Mouse (Mus musculus) layer of hippocampus, adult 2 months (tissue): ENCODE measurements around the gene Trim3. TPM values are rescaled to one million over a fixed set of nuclear protein-coding genes. Genes with fewer than 3 reads are reported as not detected.
A peak's percentile ranks its signal among the peaks of the same experiment; 100 is the strongest.

Experiments
- DNase-seq, 2 experiments: peaks; one replicate each; pipeline ENCODE4 v3.0.0; 2022; ENCODE audit warnings: low spot score in 2 of 2
- H3K27ac ChIP-seq: fragments of 200-600 bp; 2 replicates; pipeline ENCODE4 v1.8.1; 2022
- H3K4me3 ChIP-seq: fragments of 200-600 bp; 2 replicates; pipeline ENCODE4 v1.8.1; 2022; ENCODE audit warnings: mild to moderate bottlenecking
- CTCF ChIP-seq: fragments of 200-600 bp; conservative IDR thresholded peaks from 2 replicates; pipeline ENCODE4 v1.8.1; 2022; ENCODE audit warnings: antibody characterized with exemption, mild to moderate bottlenecking, moderate library complexity
- total RNA-seq, 2 experiments: library from RNA; stranded (reverse); gene quantifications; 2 replicates each; pipeline ENCODE4 v1.2.3; 2021

Trim3 gene
- total RNA-seq, 2 experiments from 2014 or later, result 140 to 142 TPM

DNA sequence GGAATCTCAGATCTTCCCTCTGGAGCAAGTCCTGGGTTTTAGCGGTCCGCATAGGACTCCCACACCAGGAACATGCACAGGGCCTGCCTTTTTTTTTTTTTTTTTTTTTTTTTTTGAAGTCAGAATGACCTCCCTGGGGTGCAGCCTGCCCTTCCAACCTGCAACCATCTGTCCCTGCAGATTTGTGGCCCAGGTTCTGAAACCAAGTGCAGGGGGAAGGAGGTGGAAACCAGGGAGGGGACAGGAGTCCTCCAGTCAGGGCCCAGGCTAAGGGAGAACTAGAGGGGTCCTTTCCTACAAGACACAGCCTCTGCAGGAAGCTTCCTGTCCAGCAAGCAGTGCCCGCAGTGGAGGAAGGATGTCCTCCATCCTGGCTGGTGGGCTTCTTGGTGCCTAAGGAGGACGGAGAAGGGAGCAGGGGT, 809 bp downstream of the Trim3 start:
- DNase-seq, result no peak
- peak overlapping the region; percentile 97 for H3K27ac ChIP-seq
- no peak for TF ChIP-seq CTCF
- H3K4me3 ChIP-seq, result peak overlapping the region; percentile 89

DNA sequence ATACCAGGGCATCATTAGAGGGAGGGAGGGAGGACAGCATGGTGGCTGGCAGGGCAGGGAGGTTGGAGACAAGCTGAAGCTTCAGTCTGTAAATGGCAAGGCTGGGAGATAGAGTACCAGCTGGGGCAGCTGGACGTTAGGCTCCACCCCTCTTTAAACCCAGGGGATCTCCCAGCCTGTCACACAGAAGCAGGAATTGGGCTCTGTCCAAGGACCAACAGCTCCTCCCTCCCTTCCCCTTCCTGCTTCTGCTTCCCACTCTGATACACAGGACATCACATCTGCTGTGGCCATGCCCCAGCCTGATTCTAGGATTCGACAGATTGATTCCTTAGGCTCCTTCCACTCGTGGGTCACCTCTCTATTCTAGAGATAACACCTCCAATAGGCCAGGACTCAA, 4.7 kb downstream of the Trim3 start:
- Histone ChIP-seq H3K27ac (peak overlapping the region; percentile 75), H3K4me3 (peak overlapping the region; percentile 1; the same call in 1 of the 2 replicates)
- no peak for TF ChIP-seq CTCF
- peak; percentile 34 to 60 for DNase-seq

DNA sequence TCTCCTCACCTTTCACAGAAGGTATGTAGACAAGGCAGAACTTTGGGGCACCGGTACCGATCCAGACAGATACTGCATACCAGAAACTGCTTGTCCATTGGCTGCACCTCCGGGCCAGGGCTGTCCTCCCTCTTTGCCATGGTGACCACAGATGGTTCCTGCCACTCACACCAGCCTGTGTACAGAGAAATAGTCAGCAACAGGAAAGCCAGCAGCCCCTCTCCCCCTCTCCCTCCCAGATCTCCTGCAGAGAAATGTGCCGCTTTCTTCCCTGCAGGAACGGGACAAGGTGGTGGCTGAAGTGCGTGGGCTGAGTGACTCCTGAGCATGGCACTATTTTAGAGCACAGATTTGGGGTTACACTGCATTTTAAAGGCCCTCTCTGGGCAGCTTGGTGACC, 8.0 kb downstream of the Trim3 start:
- no peak for DNase-seq
- H3K4me3 ChIP-seq, result no peak overlapping the region
- TF ChIP-seq CTCF, result no peak
- H3K27ac ChIP-seq, result no peak overlapping the region

DNA sequence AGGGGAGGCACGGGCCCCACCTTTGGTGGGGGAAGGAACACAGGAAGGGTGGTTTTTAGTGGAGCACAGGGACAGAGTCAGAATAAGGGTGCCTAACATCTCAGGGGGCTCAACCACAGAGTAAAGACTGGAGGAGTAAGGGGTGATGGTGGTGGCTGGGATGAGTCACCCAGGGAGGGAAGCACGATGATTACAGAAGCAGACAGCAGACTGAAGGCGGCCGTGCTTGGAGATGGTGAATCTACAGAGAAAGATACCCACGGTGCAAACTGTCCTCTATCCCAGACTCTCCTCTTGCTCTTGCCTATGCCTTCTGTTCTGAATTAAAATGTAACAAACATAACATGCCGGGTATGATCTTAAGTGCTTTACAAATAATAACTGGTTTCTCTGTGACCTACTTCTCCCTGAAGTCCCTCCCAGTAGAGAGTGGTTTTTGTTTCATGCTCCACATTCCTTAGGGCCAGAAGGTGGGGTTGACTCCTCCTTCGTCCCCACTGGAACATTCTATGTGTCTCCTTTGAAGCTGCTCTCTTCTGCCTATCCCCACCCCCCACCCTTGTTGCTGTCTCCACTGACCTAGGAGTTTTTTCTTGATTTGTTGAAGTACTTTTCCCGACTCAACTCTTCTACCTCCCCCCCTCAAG, 11.6 kb downstream of the Trim3 start:
- H3K27ac ChIP-seq, result peak overlapping the region; percentile 32; the same call in 1 of the 2 replicates
- no peak overlapping the region for H3K4me3 ChIP-seq
- TF ChIP-seq CTCF, result no peak
- DNase-seq, result no peak

DNA sequence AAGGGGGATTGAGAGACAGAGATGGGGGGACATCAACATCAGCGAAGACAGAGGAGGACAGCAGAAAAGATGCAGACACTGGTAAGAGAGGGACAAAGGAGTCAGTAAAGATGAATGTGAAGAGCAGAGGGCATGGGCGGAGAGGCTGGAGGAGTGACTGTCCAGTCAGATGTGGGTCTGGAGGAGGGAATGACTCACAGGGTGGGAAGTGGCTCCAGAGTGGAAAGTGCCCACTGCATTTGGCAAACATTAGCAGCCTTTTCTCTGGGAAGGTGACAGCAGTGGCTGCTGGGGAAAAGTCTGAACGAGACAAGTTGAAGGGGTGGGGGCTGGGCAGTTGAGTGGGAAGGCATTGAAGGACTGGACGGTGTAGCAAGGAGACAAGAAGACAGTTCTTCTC, 12.3 kb downstream of the Trim3 start:
- DNase-seq, result no peak
- H3K4me3 ChIP-seq, result no peak overlapping the region
- H3K27ac ChIP-seq, result no peak overlapping the region
- no peak for TF ChIP-seq CTCF

DNA sequence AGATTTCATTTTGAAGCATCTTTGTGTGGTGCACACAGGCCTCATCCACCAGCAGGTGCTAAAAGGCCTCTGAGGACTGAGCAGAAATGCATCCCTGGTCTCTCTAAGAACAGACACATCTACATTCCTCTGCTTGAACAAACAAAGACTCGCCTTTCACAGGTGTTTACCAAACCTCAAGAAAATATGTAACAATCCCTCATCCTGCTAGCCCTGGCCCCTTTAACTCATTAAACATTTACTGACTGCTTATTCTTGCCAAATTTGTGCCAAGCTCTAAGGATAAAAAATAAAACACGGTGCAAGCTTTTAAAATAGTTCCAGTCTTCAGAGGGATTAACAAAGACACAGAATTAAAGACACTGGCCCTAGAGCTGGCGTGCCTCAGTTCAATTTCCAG, 13.7 kb downstream of the Trim3 start:
- Histone ChIP-seq H3K4me3 (no peak overlapping the region), H3K27ac (no peak overlapping the region)
- no peak for DNase-seq
- no peak for TF ChIP-seq CTCF

DNA sequence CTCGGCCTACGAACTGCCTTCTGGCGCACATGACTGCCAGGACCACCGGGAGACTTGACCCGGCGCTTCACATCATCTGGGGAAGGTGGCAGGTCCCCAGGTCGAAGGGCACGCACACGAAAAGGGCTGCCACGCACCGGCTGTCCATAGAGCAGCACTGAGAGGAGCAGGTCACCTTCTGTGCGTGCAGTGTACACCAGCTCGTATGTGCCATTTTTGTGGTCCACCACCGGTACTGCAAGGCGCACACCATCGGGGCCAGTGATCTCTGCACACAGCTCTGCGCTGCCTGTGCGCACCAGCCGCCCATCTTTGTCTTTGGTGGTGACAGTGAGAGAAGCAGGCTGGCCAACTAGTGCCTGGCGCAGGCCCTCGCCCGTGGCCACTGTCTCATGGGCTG, 15.6 kb downstream of the Trim3 start:
- no peak for DNase-seq
- no peak overlapping the region for H3K27ac ChIP-seq
- TF ChIP-seq CTCF, result no peak
- no peak overlapping the region for H3K4me3 ChIP-seq

DNA sequence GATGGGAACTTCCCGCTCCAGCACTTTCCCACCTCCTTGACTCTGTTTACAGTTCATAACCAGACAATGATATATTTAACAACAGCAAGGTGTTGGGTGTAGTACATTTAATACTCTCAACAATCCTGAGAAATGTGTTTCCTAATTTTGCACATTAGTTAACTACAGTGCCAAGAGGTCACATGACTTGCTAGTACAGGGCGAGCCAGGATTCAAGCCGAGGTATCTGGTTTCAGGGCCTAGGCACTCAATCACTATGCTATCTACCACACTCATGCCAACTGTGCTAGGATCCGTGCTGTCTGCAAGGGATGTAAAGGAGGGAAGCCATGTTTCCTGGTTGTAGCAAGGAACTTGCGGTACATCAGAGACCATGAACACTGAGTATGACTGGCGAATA, 16.8 kb downstream of the Trim3 start:
- DNase-seq, result no peak
- TF ChIP-seq CTCF, result no peak
- no peak overlapping the region for H3K4me3 ChIP-seq
- H3K27ac ChIP-seq, result no peak overlapping the region

DNA sequence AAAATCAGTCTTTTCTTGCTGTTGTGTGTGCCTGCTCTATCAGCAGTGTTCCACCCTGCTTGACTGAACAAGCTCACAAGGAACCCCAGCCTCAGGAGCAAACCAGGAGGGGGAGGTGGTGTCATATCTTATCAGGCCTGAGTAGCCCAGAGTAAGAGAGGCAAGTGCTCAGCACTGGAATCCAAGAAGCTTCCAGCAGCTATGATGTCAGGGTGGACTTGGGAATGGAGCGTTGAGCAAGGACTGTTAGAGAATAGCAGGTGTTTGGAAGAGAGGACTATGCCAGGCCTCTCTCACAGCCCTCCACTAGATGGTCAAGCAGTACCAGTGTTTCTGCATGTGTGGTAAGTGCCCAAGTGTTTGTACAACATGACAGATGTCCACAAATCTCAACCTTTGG, 17.7 kb downstream of the Trim3 start:
- DNase-seq, result no peak
- Histone ChIP-seq H3K4me3 (no peak overlapping the region), H3K27ac (no peak overlapping the region)
- no peak for TF ChIP-seq CTCF

DNA sequence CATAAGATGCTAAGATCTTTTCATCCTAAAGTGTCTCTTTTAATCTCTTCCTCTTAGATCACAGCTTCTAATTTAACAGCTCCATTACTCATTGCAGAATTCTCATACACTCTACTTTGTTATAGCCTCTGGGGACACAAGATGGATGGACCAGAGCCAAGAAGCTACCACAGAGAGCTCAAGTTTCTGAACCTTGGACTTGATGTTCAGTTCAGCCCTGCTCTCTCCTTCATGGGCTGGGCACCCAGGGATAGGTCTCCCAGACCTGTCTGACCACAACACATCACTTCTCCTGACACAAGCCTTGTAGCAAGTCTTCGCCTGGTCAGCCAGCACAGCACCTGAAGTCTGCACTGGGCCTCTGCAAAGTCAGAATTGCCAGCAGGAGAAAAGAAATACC, 19.0 kb downstream of the Trim3 start:
- Histone ChIP-seq H3K4me3 (no peak overlapping the region), H3K27ac (peak overlapping the region; percentile 48)
- TF ChIP-seq CTCF, result no peak
- no peak for DNase-seq

DNA sequence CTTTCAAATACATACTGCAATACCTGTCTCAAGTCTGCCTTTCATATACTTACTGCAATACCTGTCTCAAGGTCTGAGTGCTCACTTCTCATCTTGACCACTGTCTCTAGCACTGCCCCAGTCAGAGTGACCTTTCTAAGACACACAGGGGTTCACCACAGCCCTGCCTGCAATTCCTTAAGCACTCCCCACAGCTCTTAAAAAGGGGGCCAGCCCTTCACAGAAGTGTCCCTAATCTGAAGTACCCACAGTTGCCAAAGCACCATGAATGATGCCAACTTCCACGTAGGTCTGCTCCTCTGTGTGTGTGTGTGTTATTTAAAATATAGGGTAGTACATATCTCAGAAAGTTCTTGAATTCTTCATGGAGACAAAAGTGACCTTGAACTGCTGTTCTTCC, 21.6 kb downstream of the Trim3 start:
- no peak for DNase-seq
- Histone ChIP-seq H3K27ac (no peak overlapping the region), H3K4me3 (no peak overlapping the region)
- no peak for TF ChIP-seq CTCF

DNA sequence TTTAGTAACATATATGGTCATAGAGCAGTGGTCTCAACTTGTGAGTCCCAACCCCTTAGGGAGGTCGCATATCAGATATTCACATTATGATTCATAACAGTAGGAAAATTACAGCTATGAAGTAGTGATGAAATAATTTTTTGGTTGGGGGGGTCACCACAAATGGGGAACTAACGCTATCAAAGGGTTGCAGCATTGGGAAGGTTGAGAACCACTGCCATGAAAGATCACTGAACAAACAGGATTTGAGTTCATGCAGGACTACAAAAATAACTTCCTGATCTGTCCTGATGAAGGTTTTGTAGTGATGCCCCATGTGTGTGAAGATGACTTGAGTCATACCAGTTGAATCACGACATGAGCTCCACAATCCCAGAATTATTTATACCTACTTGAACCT, 24.9 kb downstream of the Trim3 start:
- no peak overlapping the region for H3K27ac ChIP-seq
- no peak for TF ChIP-seq CTCF
- no peak for DNase-seq
- H3K4me3 ChIP-seq, result no peak overlapping the region

DNA sequence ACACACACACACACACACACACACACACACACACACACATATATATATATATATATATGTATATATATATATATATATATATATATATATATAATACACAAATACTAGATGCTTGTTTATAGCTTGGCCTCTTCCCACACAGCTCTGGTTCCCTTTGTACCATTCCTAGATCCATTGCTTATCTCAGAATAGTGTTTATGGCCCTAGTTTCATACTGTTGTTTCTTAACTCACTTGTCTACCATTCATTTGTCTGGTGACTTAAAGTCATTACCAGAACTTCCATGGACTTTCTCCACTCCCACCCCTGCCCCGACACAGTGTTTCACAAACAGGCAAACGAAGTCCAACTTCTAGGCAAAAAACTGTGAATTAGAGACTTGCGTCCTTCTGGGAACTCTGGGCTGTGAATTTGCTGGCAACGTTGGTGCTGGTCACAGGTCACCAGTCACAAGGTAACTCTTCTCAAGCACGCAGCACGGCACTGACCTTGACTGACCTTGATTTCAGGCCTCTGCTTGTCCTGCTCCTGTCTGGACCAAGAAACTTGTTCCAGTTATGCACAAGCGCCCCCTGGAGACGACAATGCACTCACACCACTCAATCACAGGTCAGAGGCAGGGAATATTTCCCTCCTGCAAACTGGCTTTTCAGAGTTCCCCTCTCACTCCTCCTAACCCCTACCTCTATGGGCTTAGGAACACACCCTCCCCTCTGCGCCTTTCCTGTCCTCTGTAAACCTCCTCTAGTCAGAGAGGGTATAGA, 30.3 kb downstream of the Trim3 start:
- Histone ChIP-seq H3K27ac (no peak overlapping the region), H3K4me3 (no peak overlapping the region)
- peak; percentile 44 to 64 for DNase-seq
- TF ChIP-seq CTCF, result peak; percentile 85

DNA sequence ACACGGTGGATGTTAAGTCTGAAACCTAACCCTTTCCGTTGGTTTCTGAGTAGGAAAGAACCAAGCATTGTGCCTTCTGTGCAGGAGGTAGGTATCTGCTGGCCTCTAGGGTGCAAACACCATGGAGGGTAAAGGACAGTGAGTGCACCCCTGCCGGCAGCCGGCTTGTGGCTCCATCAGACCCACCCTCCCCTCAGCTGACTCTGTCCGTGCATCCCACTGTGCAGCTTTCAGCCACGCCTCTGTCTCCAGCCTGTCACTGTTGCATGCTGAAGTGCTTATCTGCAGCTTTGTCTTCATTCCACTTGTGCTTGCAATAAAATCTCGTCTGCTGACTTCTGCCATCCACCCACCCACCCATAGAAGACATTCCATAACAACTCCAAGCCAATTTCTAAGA, 43.3 kb downstream of the Trim3 start:
- Histone ChIP-seq H3K27ac (no peak overlapping the region), H3K4me3 (no peak overlapping the region)
- TF ChIP-seq CTCF, result no peak
- DNase-seq, result no peak
